Mouse (Mus musculus): ENCODE data around the gene Vmn1r176.
"Not testable (repeated sequence)": the region's sequence is repeated elsewhere in the genome, so short reads cannot be mapped to it uniquely, and the experiment has no call there.

Vmn1r176 gene

GRCm38 (mm10) chr7:23837272-23837671 is at the start of gene Vmn1r176:
Gene Vmn1r176 (minus strand): TSS chr7:23837372.
- not testable (repeated sequence) for DNase-seq (ENCODE audit: low read depth, low spot score)

- DNase-seq (ENCODE audit: low read depth, low spot score), result not testable (repeated sequence)
Measured at GRCm38 (mm10) chr7:23876918-23877317, 39.7 kb upstream of the Vmn1r176 start.

GRCm38 (mm10) chr7:23866349-23866748 is 29.2 kb upstream of the Vmn1r176 start, which contains the start of gene Vmn1r177:
Gene Vmn1r177 (minus strand): TSS chr7:23866449.
- DNase-seq (ENCODE audit: low read depth, low spot score), result not testable (repeated sequence)

GRCm38 (mm10) chr7:23810543-23810942 is 26.6 kb downstream of the Vmn1r176 start, which contains the start of gene Vmn1r175:
Gene Vmn1r175 (minus strand): TSS chr7:23810643.
- DNase-seq (ENCODE audit: low read depth, low spot score), result not testable (repeated sequence)

GRCm38 (mm10) chr7:23784526-23784925 is 52.6 kb downstream of the Vmn1r176 start:
- DNase-seq (ENCODE audit: low read depth, low spot score), result no peak

Measured in mesoderm, embryonic 11.5 days (tissue).